31 mouse cellular contexts compared by ENCODE assay signal in genomic region chr2:168257188-168257587, GRCm38 (mm10). TPM values are rescaled to one million over a fixed set of nuclear protein-coding genes. Genes with fewer than 3 reads are reported as not detected.
A peak's percentile ranks its signal among the peaks of the same experiment; 100 is the strongest.
DNase-seq lines count a peak whose midpoint lies in the region; ATAC-seq and TF ChIP-seq lines count a peak whose summit lies in the region.
"Had no signal": no experiment of that assay in that cellular context is flagged by ENCODE, and none has a peak within 500 bp of the region (broad histone marks: within the 10 kb centered on the region; RNA-seq: fewer than 3 reads in every experiment).

No protein-coding gene starts in this region.

- no peaks in the 10 kb centered on the region for H3K9me3 ChIP-seq in lung, postnatal 0 days (ENCODE audit: low read length)
- no peaks in the 10 kb centered on the region for H3K9me3 ChIP-seq in stomach, postnatal 0 days (ENCODE audit: control insufficient read depth, low read length)
- H3K9me3 ChIP-seq: embryonic facial prominence, embryonic 10.5 days; embryonic facial prominence, embryonic 13.5 days; forebrain, embryonic 12.5 days; forebrain, embryonic 15.5 days; heart, embryonic 10.5 days; heart, embryonic 13.5 days had no signal

- ATAC-seq in lung, postnatal 0 days = no peak
- ATAC-seq in monocyte, adult 5-6 weeks (replicated peaks; ENCODE audit: insufficient number of reproducible peaks, low FRiP score, low TSS enrichment, poor library complexity, severe bottlenecking) = 0 out of 2 replicates have a peak, but pooled peaks have one; percentile 2
- no peak for ATAC-seq in stomach, postnatal 0 days (ENCODE audit: low FRiP score, low TSS enrichment)
- ATAC-seq: activated CD4-positive, CD25-positive, alpha-beta regulatory T cell, adult 4 months; CD4-positive, CD25-positive, alpha-beta regulatory T cell, adult 4 months; forebrain, embryonic 15.5 days; hindbrain, postnatal 0 days had no signal

- H3K27me3 ChIP-seq in lung, postnatal 0 days (replicated peaks; ENCODE audit: insufficient read depth, low read length) = no peaks in the 10 kb centered on the region
- H3K27me3 ChIP-seq in stomach, postnatal 0 days (ENCODE audit: control insufficient read depth, insufficient read depth, low read length) = no peaks in the 10 kb centered on the region
- H3K27me3 ChIP-seq: forebrain, embryonic 12.5 days; forebrain, embryonic 15.5 days had no signal

- TF ChIP-seq EP300 in lung, postnatal 0 days (IDR thresholded peaks at IDR 0.05) = no peak
- no peak for TF ChIP-seq EP300 in stomach, postnatal 0 days (optimal IDR thresholded peaks at IDR 0.05)

- H3K36me3 ChIP-seq in lung, postnatal 0 days (ENCODE audit: insufficient read depth, low read length) = no peaks in the 10 kb centered on the region
- no peaks in the 10 kb centered on the region for H3K36me3 ChIP-seq in stomach, postnatal 0 days (ENCODE audit: control insufficient read depth, insufficient read depth, low read length)
- H3K36me3 ChIP-seq: embryonic facial prominence, embryonic 10.5 days; embryonic facial prominence, embryonic 13.5 days; forebrain, embryonic 12.5 days; forebrain, embryonic 15.5 days; heart, embryonic 10.5 days; heart, embryonic 13.5 days had no signal

- WGBS in lung, postnatal 0 days = 80% methylated on average over 4 of the region's 4 CpGs
- 81% methylated on average over 4 of the region's 4 CpGs for WGBS in stomach, postnatal 0 days

- no peak overlapping the region for H3K4me3 ChIP-seq in lung, postnatal 0 days (ENCODE audit: low read depth, low read length)
- H3K4me3 ChIP-seq in stomach, postnatal 0 days (ENCODE audit: low read depth, low read length) = no peak overlapping the region
- H3K4me3 ChIP-seq: embryonic facial prominence, embryonic 10.5 days; embryonic facial prominence, embryonic 13.5 days; erythroblast, embryonic 14.5 days; forebrain, embryonic 12.5 days; forebrain, embryonic 15.5 days; heart, embryonic 10.5 days; heart, embryonic 13.5 days had no signal

- H3K27ac ChIP-seq in lung, postnatal 0 days (ENCODE audit: low read length) = no peak overlapping the region
- no peak overlapping the region for H3K27ac ChIP-seq in stomach, postnatal 0 days (replicated peaks)
- H3K27ac ChIP-seq: embryonic facial prominence, embryonic 10.5 days; embryonic facial prominence, embryonic 13.5 days; forebrain, embryonic 12.5 days; forebrain, embryonic 15.5 days; heart, embryonic 10.5 days; heart, embryonic 13.5 days; hindbrain, embryonic 14.5 days; hindbrain, postnatal 0 days had no signal

- peak; percentile 3 for DNase-seq in lung, postnatal 36 days
- DNase-seq in lung, postnatal 0 days (ENCODE audit: low spot score) = no peak
- peak; percentile 56 to 64 for DNase-seq in spleen, postnatal 36 days (ENCODE audit: low spot score in 2 of 2)
- no peak for DNase-seq in spleen, postnatal 4 days (ENCODE audit: low spot score in 2 of 2)
- no peak for DNase-seq in stomach, postnatal 0 days (ENCODE audit: low spot score)
- no peak for DNase-seq in lung, postnatal 10 days
- DNase-seq in layer of hippocampus, postnatal 14 days (ENCODE audit: low spot score in 2 of 2) = no peak
- DNase-seq: adrenal gland, postnatal 10 days; adrenal gland, postnatal 36 days; cerebellum, adult 2 months; cerebellum, adult 9-11 months; cerebellum, postnatal 25 days; embryo, embryonic 11 days; gastrocnemius, postnatal 25 days; heart, adult 18-20 months; heart, postnatal 14 days; heart, postnatal 4 days had no signal

- H3K4me1 ChIP-seq in lung, postnatal 0 days (ENCODE audit: insufficient read depth, low read depth, low read length) = no peaks in the 10 kb centered on the region
- H3K4me1 ChIP-seq in stomach, postnatal 0 days (replicated peaks; ENCODE audit: control insufficient read depth, insufficient read depth) = no peaks in the 10 kb centered on the region
- H3K4me1 ChIP-seq: heart, embryonic 13.5 days had no signal

- no peak overlapping the region for H3K4me2 ChIP-seq in lung, postnatal 0 days (replicated peaks; ENCODE audit: low read depth, low read length)
- no peak overlapping the region for H3K4me2 ChIP-seq in stomach, postnatal 0 days (replicated peaks; ENCODE audit: low read depth)
- H3K4me2 ChIP-seq: embryonic facial prominence, embryonic 13.5 days; forebrain, embryonic 12.5 days; forebrain, embryonic 15.5 days; heart, embryonic 13.5 days; hindbrain, embryonic 14.5 days had no signal

- H3K9ac ChIP-seq in lung, postnatal 0 days (replicated peaks; ENCODE audit: low read depth) = no peak overlapping the region
- no peak overlapping the region for H3K9ac ChIP-seq in stomach, postnatal 0 days (ENCODE audit: low read length)
- H3K9ac ChIP-seq: embryonic facial prominence, embryonic 13.5 days; forebrain, embryonic 12.5 days; forebrain, embryonic 15.5 days; heart, embryonic 13.5 days; hindbrain, embryonic 14.5 days had no signal

- TF ChIP-seq CTCF in lung, postnatal 0 days (IDR thresholded peaks at IDR 0.05) = no peak
- no peak for TF ChIP-seq CTCF in stomach, postnatal 0 days (IDR thresholded peaks at IDR 0.05; ENCODE audit: low read depth)

RNA-seq across cellular contexts. Expression of gene Kcng1, which starts 24.3 kb away (rescaled TPM):
- polyA plus RNA-seq in lung, postnatal 0 days (2015; fragmentation: Nextera tagmentation; extraction: Ambion mirVana) = 0.08 and 0.26 TPM in 2 replicates
- total RNA-seq in monocyte, adult 5-6 weeks (2017) = not detected in 3 replicates
- 0.65 and 1.0 TPM in 2 replicates for polyA plus RNA-seq in stomach, postnatal 0 days (2015; fragmentation: Nextera tagmentation; extraction: Ambion mirVana)
- total RNA-seq in layer of hippocampus, postnatal 14 days (2021) = 10 to 100 TPM; 33.0 to 41.3 TPM
- total RNA-seq: adrenal gland, adult 18-20 months; adrenal gland, postnatal 36 days; heart, adult 18-20 months had no signal
- polyA plus RNA-seq: activated CD4-positive, CD25-positive, alpha-beta regulatory T cell, adult 4 months; C2C12; CD4-positive, CD25-positive, alpha-beta regulatory T cell, adult 4 months; erythroblast, embryonic 14.5 days had no signal

RNA-seq across cellular contexts. Expression of gene Mocs3, which starts 26.8 kb away (rescaled TPM):
- 5.6 and 5.9 TPM in 2 replicates for polyA plus RNA-seq in lung, postnatal 0 days (2015; fragmentation: Nextera tagmentation; extraction: Ambion mirVana)
- 1.9 to 6.0 TPM (median 5.3 TPM) in 3 replicates for total RNA-seq in monocyte, adult 5-6 weeks (2017)
- 6.3 and 8.1 TPM in 2 replicates for polyA plus RNA-seq in stomach, postnatal 0 days (2015; fragmentation: Nextera tagmentation; extraction: Ambion mirVana)
- total RNA-seq in layer of hippocampus, postnatal 14 days (2021) = 10 to 100 TPM; 16.7 to 17.4 TPM

RNA-seq across cellular contexts. Expression of gene Dpm1, which starts 26.8 kb away (rescaled TPM):
- 134 and 145 TPM in 2 replicates for polyA plus RNA-seq in lung, postnatal 0 days (2015; fragmentation: Nextera tagmentation; extraction: Ambion mirVana)
- 44.5 to 113 TPM (median 82.0 TPM) in 3 replicates for total RNA-seq in monocyte, adult 5-6 weeks (2017)
- 126 and 138 TPM in 2 replicates for polyA plus RNA-seq in stomach, postnatal 0 days (2015; fragmentation: Nextera tagmentation; extraction: Ambion mirVana)
- total RNA-seq in layer of hippocampus, postnatal 14 days (2021) = 10 to 100 TPM; 64.3 to 70.6 TPM

RNA-seq across cellular contexts. Expression of gene Gm20716, which starts 27.0 kb away (rescaled TPM):
- polyA plus RNA-seq in lung, postnatal 0 days (2015; fragmentation: Nextera tagmentation; extraction: Ambion mirVana) = 8.4 and 11.6 TPM in 2 replicates
- total RNA-seq in monocyte, adult 5-6 weeks (2017) = 34.9 to 50.7 TPM (median 37.1 TPM) in 3 replicates
- polyA plus RNA-seq in stomach, postnatal 0 days (2015; fragmentation: Nextera tagmentation; extraction: Ambion mirVana) = 4.9 and 5.5 TPM in 2 replicates
- 10 to 100 TPM; 25.6 to 29.5 TPM for total RNA-seq in layer of hippocampus, postnatal 14 days (2021)
- polyA plus RNA-seq: erythroblast, embryonic 14.5 days had no signal

RNA-seq across cellular contexts. Expression of gene Adnp, which starts 50.3 kb away (rescaled TPM):
- polyA plus RNA-seq in lung, postnatal 0 days (2015; fragmentation: Nextera tagmentation; extraction: Ambion mirVana) = 3.4 and 4.9 TPM in 2 replicates
- total RNA-seq in monocyte, adult 5-6 weeks (2017) = 1.2 to 9.1 TPM in 2 of 3 replicates, not detected in the other
- 5.2 and 6.0 TPM in 2 replicates for polyA plus RNA-seq in stomach, postnatal 0 days (2015; fragmentation: Nextera tagmentation; extraction: Ambion mirVana)
- total RNA-seq in layer of hippocampus, postnatal 14 days (2021) = 10 to 100 TPM; 99.3 to 99.9 TPM

Comparison
In these comparisons a context has a peak if more than half of its experiments do, and no peak if none do; other contexts are left out.
1. DNase-seq: peak in lung, postnatal 36 days (single experiment) and spleen, postnatal 36 days (2 of 2); none in lung, postnatal 0 days (single experiment), spleen, postnatal 4 days (0 of 2), stomach, postnatal 0 days (single experiment), lung, postnatal 10 days (single experiment) and layer of hippocampus, postnatal 14 days (0 of 2).
2. RNA of gene Kcng1, which starts 24.3 kb away (total RNA-seq): 33.0 to 41.3 TPM in layer of hippocampus, postnatal 14 days; not detected in monocyte, adult 5-6 weeks; every median in the first group is over 10 times any median in the second.